Mouse (Mus musculus): ENCODE measurements around the gene Gdf7. TPM values are rescaled to one million over a fixed set of nuclear protein-coding genes. Genes with fewer than 3 reads are reported as not detected.

The Gdf7 gene
- total RNA-seq, 2 experiments from 2014 or later: 0.17 to 0.26 TPM

GRCm38 (mm10) chr12:8298361-8299142 is 3.2 kb downstream of the Gdf7 start:
- DNase-seq: no peak

GRCm38 (mm10) chr12:8297586-8298214 is 4.1 kb downstream of the Gdf7 start:
- DNase-seq: no peak

- DNase-seq: no peak
Measured at GRCm38 (mm10) chr12:8296154-8296553, 5.6 kb downstream of the Gdf7 start.

- DNase-seq: no peak
Measured at GRCm38 (mm10) chr12:8295307-8295913, 6.3 kb downstream of the Gdf7 start.

- no peak for DNase-seq
Measured at GRCm38 (mm10) chr12:8291157-8291853, 10.4 kb downstream of the Gdf7 start.

- no peak for DNase-seq
Measured at GRCm38 (mm10) chr12:8289499-8289898, 12.3 kb downstream of the Gdf7 start.

GRCm38 (mm10) chr12:8289099-8289498 is 12.7 kb downstream of the Gdf7 start:
- no peak for DNase-seq

- DNase-seq: no peak
Measured at GRCm38 (mm10) chr12:8287970-8288369, 13.8 kb downstream of the Gdf7 start.

- DNase-seq: peak in 1 of 2 experiments; percentile 35
Measured at GRCm38 (mm10) chr12:8281225-8282017, 20.3 kb downstream of the Gdf7 start.

GRCm38 (mm10) chr12:8275424-8275823 is 26.3 kb downstream of the Gdf7 start:
- DNase-seq: no peak

GRCm38 (mm10) chr12:8273471-8274171 is 28.1 kb downstream of the Gdf7 start:
- no peak for DNase-seq

- DNase-seq: peak in 1 of 2 experiments; percentile 33
Measured at GRCm38 (mm10) chr12:8271405-8271804, 30.3 kb downstream of the Gdf7 start.

- no peak for DNase-seq
Measured at GRCm38 (mm10) chr12:8269627-8270026, 32.1 kb downstream of the Gdf7 start.

GRCm38 (mm10) chr12:8266311-8266710 is 35.4 kb downstream of the Gdf7 start:
- no peak for DNase-seq

- DNase-seq: no peak
Measured at GRCm38 (mm10) chr12:8260297-8260696, 41.5 kb downstream of the Gdf7 start.

Other genes with a start within 250 kb of the Gdf7 start
- 10 to 100 TPM; 25.1 to 25.6 TPM for gene Ldah, start 93.8 kb downstream of the Gdf7 start, total RNA-seq (2021)
- 10 to 100 TPM; 13.8 to 15.6 TPM for gene Hs1bp3, start 11.5 kb upstream of the Gdf7 start, total RNA-seq (2021)
- 100 to 1,000 TPM; 165 to 172 TPM for gene Rhob, start 198.1 kb upstream of the Gdf7 start, total RNA-seq (2021)